Mouse (Mus musculus): ENCODE measurements around the gene Btbd3.

Btbd3 gene

DNA sequence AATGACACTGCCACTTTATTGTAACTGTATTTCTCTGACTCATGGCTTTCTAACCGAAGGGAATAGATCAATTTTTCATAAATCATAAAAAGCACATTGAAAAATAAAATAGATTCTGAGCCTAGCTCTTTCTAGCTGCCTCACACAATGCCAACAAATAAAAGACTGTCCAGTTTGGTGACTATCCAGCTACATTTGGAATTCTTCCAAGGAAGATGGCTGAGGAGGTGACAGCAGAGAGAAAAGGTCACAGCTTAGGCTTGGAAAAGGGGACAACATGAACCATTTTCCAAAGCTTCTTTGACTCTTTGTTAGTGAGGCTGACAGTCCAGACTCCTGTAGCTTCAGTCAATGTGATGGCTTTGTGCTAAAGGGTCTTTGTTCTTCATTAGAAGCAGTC, 132.2 kb downstream of the Btbd3 start:
- DNase-seq (ENCODE audit: low spot score), result no peak

DNA sequence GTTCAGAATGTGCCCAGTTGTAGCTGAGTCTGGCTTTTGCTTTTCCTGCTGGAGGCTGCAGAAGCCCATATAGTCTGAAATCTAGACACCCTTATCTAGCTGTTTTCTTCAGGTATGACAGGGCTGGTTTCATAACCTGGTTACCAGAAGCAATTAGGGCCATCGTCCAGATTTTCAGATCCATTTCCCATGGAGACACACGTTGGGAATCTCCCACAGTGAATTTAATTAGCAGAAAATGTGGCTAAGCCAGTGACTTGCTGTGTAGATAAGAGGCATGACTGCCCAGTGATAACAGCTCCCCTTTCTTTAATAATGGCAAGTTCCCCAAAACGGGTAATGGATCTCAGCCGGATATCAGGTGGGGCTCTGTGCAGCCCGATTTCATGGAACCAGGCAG, 146.7 kb downstream of the Btbd3 start:
- no peak for DNase-seq (ENCODE audit: low spot score)

- no peak for DNase-seq (ENCODE audit: low spot score)
Observed at GRCm38 (mm10) chr2:138405753-138406528, 149.6 kb downstream of the Btbd3 start.

- DNase-seq (ENCODE audit: low spot score), result no peak
Observed at GRCm38 (mm10) chr2:138406703-138407102, 150.3 kb downstream of the Btbd3 start.

GRCm38 (mm10) chr2:138412537-138412936, 156.2 kb downstream of the Btbd3 start:
- no peak for DNase-seq (ENCODE audit: low spot score)

- DNase-seq (ENCODE audit: low spot score), result no peak
Observed at GRCm38 (mm10) chr2:138422321-138422720, 166.0 kb downstream of the Btbd3 start.

DNA sequence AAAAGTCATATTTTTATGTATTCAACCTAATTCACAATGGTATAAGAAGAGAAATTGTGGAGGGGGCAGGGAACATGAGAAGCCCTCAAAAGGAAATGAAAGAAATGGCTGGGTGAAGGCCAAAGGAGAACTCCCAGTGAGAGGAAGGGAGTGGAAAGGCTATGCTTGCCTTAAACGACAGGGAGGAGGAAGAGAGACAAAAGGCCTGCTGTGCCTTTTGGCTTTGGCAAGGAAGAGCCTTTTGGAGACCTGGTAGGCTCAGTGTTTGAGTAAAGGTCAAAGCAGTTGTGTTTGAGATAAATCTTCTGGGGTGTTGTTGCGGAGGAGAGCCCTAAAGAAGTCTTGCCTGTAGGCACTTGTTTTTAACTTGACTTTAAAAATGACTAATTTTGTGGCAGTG, 175.6 kb downstream of the Btbd3 start:
- DNase-seq (ENCODE audit: low spot score), result no peak

DNA sequence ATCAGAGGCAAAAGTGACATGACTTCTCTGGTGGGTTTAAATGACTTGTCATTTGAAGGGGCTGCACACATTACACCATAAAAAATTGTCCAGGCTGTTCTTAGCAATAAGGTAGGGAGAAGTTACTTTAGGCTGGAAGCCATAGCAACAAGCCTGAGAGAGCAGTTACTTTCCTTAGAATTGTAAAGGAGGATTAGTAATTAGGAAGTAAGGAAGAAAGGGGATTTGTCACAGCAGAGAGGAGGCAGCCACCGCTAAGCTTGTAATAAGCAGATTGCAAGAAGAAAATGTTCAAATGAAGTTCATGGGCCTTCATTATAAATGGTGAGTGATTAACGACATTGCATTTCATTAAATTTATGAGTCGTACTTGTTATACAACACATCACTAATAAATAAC, 190.1 kb downstream of the Btbd3 start:
- DNase-seq (ENCODE audit: low spot score), result no peak

GRCm38 (mm10) chr2:138446943-138447342, 190.6 kb downstream of the Btbd3 start:
- DNase-seq (ENCODE audit: low spot score), result no peak

- no peak for DNase-seq (ENCODE audit: low spot score)
Observed at GRCm38 (mm10) chr2:138447681-138448080, 191.3 kb downstream of the Btbd3 start.

DNA sequence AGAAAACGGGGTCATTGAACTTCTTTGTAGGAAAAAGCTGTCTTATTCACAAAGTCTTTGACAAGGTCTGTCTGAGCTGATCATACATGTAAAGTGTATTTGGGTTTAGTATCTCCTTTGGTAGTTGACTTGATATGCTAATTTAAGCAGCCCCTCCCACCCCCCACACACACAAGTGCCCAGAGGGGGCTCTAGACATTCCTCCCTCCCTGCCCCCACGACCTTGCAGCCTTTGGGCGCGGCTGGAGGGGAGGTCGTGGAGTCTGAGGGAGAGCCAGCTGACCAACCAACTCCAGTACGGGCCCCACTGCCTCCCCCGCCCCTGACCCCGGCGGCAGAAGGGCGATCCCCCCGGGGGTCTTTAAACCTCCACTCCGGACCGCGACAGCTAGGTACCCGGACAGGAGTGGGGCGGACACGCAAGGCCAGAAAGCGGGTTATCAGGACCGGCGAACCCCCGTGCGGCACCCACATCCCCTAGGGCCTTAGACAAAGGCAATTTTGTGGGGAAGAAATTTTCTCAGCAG, 211.7 kb downstream of the Btbd3 start:
- no peak for DNase-seq (ENCODE audit: low spot score)

DNA sequence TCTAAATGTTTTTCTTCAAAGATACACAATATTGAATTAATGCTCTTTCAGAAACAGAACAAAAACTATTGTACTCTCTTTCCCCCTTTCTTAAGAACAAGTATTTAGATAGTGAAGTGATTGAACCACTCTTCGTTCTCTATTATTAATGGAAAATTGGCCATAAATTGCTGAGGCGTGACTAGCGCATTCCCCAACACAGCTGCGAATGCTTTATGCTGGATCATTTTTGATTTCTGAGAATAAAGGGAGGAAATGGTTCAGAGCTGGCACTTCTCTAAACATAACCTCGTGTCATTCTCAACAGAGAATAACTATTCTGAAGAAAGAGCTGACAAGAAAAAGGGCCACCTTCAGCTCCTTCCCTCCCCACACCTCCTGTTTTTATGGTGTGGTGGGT, 217.0 kb downstream of the Btbd3 start:
- no peak for DNase-seq (ENCODE audit: low spot score)

DNA sequence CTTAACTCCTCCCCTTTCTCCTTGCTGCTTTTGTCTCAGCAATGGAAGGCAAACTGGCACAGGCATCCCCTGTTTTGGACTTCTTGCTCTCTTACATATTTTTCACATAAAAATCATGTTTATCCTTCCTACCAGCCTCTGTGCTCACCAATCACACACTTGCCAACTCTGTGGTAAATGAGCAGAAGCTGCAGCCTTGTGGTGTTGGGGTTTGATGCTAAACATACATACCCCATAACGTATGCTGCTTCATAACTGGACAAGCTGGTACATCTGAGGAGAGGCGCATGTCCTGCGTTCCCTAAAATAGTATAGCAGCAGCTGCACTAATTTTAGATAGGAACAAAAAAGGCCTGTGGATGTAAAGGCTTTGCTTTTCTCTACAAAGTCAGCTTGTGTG, 220.1 kb downstream of the Btbd3 start:
- DNase-seq (ENCODE audit: low spot score), result no peak

DNA sequence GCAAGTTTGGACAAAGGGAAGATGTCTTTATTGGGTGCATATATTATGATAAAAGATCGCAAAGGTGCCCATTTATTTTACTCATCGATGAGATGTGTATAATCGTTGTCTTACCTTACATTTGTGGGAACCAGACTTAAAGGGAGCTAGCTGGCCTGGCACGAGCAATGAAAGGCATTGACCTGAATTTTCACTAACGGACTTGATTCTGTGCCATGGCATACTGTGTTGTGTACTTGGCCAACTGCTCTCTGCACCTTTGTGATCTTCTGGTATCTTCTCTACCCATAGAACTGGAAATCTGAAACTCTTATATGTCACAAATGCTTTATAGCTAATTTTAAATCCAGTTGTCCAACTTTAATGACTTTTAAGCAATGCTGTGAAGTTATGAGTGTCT, 220.9 kb downstream of the Btbd3 start:
- no peak for DNase-seq (ENCODE audit: low spot score)

DNA sequence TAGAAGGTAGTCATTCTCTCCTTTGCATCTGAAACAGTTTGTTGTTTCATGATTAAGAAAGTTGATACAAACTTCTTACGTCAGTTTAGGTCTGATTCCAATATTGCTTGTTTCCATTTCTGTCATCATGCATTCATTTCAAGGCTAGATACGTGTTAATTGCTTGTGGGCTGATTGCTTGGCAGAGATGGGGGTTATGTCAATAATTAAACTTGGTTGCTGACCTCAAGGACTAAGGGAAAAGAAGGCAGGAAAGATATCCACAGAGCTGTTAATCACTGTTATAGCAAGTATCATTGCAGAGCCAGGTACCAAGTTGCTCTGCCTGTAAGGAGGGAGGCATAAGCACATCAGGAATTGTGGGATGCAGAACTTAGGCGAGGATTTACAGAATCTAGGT, 226.2 kb downstream of the Btbd3 start:
- DNase-seq (ENCODE audit: low spot score), result no peak

- no peak for DNase-seq (ENCODE audit: low spot score)
Observed at GRCm38 (mm10) chr2:138484871-138485270, 228.5 kb downstream of the Btbd3 start.

- no peak for DNase-seq (ENCODE audit: low spot score)
Observed at GRCm38 (mm10) chr2:138490688-138491405, 234.5 kb downstream of the Btbd3 start.

GRCm38 (mm10) chr2:138492176-138492575, 235.8 kb downstream of the Btbd3 start:
- no peak for DNase-seq (ENCODE audit: low spot score)

- DNase-seq (ENCODE audit: low spot score), result no peak
Observed at GRCm38 (mm10) chr2:138503866-138504380, 247.6 kb downstream of the Btbd3 start.

GRCm38 (mm10) chr2:138515531-138515930, 259.2 kb downstream of the Btbd3 start:
- no peak for DNase-seq (ENCODE audit: low spot score)

DNA sequence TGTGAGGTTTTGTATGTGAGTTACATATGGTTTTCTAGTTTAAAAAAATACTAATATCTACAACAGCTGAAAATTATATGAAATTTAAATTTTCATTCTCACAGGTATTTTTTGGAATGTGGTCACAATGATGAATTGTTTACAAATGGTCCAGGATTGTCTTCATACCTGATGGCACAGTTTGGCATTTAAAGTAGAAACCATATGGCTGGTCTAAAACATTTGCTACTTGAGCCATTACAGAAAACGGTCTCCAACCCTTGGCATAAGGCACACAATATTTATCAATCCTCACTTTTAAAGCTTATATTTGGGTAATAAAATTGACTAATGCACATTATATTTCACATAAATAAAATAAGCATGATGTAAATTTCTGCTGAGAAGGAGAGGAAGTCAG, 272.1 kb downstream of the Btbd3 start:
- DNase-seq (ENCODE audit: low spot score), result no peak

DNA sequence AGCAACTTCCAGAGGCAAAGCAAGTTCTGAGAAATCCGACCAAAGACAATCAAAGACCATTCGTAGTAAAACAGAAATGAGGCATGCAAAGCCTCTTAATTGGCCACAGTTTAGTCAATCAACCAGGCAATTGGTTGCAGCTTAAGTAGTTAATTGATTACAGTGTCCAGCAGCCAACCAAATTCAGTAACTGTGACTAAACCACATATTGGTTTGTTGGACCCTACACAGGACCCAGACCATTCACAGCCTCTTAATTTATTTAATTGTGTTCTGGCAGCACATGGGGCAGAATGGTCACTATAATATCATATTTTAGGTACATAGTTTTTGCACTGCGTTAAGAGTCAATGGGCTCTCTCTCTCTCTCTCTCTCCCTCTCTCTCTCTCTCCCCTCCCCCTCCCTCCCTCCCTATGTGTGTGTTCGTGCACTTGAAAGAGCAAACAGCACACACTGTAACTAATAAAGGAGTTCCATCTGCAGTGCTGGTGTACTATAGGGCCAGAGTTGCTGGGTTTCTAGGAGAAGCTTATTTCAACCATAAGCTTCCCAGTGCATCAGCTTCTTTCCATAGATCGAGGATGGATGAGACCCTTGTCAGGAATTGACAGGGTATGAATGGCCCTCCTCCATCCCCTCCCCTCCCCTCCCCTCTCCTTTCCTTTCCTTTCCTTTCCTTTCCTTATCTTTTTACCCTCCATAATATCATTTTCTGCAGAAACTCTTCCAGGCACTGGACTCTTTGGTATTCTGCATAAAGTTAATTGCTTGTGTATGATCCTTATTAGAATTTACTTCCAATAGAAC, 275.0 kb downstream of the Btbd3 start:
- no peak for DNase-seq (ENCODE audit: low spot score)
